Mouse (Mus musculus): ENCODE results near the gene Rab15. TPM values are rescaled to one million over a fixed set of nuclear protein-coding genes. Genes with fewer than 3 reads are reported as not detected.
A peak's percentile ranks its signal among the peaks of the same experiment; 100 is the strongest.

Rab15 gene
- polyA plus RNA-seq, 1 experiment from 2014 or later = 8.7 TPM

DNA sequence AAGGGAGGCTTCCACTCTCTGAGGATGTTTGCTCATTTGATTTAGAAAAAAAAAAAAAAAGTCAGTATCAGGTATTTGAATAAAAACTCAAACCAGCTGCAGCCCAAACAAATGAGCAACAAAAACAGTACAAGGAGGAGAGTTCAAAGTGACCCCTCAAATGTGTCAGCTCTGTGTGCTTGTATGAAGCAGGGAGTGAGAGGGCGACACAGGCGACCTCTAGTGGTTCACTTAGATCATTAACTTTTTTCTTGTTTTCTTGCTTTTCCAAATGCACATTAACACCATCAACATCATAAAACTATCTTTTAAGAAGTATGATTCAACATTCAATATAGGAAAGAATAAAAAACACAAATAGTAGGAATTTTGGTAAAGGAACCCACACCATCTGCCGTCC, 10.0 kb upstream of the Rab15 start:
- WGBS = 4% methylated on average over 3 of the region's 3 CpGs
- H3K9me3 ChIP-seq (ENCODE audit: control insufficient read depth, low read length) = no peaks in the 10 kb centered on the region
- DNase-seq (ENCODE audit: low spot score) (peak; percentile 58), ATAC-seq (ENCODE audit: insufficient number of reproducible peaks, low FRiP score, low TSS enrichment, low read depth) (no peak)
- no peak overlapping the region for H3K4me2 ChIP-seq (ENCODE audit: low read depth, severe bottlenecking)
- no peak overlapping the region for H3K27ac ChIP-seq (replicated peaks; ENCODE audit: low read depth, low read length)
- no peak overlapping the region for H3K9ac ChIP-seq (ENCODE audit: low read length)
- no peaks in the 10 kb centered on the region for H3K4me1 ChIP-seq (ENCODE audit: control insufficient read depth, insufficient read depth, low read length)
- no peaks in the 10 kb centered on the region for H3K36me3 ChIP-seq (ENCODE audit: control insufficient read depth, insufficient read depth, low read length)
- H3K27me3 ChIP-seq (ENCODE audit: control insufficient read depth, insufficient read depth, low read length) = no peaks in the 10 kb centered on the region
- no peak overlapping the region for H3K4me3 ChIP-seq (ENCODE audit: low read depth, low read length)

DNA sequence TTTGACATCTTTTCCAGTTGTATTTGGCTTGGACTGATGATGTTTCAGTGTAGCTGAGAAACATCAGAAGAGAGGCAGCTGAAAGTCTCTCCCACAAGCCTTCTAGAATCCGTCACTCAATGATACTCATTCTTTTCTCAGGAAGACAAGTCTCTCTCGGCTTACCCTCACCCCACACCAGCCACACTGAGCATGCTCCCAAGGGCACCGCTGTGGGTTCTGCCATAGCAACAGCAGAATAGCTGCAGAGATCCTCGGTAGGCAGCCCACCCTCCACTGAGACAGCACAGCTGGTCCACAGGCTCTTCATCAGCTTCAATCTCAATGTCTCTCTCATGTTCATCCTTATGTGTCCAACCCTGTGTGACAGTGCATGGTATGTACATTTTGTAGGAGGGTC, 2.6 kb upstream of the Rab15 start:
- Histone ChIP-seq H3K4me1 (ENCODE audit: control insufficient read depth, insufficient read depth, low read length) (0 out of 2 replicates have a peak, but pooled peaks cover 3% of the 10 kb centered on the region), H3K4me3 (ENCODE audit: low read depth, low read length) (no peak overlapping the region), H3K27ac (replicated peaks; ENCODE audit: low read depth, low read length) (no peak overlapping the region), H3K4me2 (ENCODE audit: low read depth, severe bottlenecking) (no peak overlapping the region), H3K36me3 (ENCODE audit: control insufficient read depth, insufficient read depth, low read length) (no peaks in the 10 kb centered on the region), H3K9ac (ENCODE audit: low read length) (no peak overlapping the region), H3K27me3 (ENCODE audit: control insufficient read depth, insufficient read depth, low read length) (peaks cover 20% of the 10 kb centered on the region), H3K9me3 (ENCODE audit: control insufficient read depth, low read length) (no peaks in the 10 kb centered on the region)
- 78% methylated on average over 4 of the region's 4 CpGs for WGBS
- no peak for ATAC-seq (ENCODE audit: insufficient number of reproducible peaks, low FRiP score, low TSS enrichment, low read depth)
- no peak for DNase-seq (ENCODE audit: low spot score)

DNA sequence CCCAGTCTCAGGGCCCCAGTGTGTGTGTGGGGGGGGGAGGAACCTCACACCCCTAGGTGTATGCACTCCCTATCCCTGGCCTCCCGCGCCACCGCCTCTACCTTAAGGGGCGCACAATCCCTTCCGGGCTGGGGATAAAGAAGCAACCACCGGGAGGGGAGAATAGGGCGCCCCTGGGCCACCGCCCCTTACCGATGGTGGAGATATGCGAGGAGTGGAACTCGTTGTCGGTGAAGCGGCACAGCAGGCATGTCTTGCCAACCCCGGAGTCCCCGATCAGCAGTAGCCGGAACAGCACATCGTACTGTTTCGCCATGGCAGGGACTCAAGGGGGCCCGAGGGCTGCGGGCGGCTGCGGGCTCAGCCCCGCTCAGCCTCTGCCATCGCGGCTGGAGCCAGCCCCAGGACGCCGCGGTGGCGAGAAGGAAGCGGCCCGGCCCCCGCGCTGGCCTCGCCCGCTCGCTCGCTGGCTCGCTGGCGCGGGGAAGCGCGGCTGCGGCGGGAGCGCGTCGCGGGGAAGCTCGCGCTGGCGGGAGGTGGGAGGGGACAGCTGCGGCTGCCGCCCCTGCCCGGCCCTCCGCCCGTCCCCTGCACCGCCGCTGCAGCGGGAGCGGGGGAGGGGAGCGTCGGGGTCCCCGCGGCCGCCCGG, 582 bp downstream of the Rab15 start:
- 0 out of 2 replicates have a peak, but pooled peaks cover 3% of the 10 kb centered on the region for H3K4me1 ChIP-seq (ENCODE audit: control insufficient read depth, insufficient read depth, low read length)
- no peaks in the 10 kb centered on the region for H3K9me3 ChIP-seq (ENCODE audit: control insufficient read depth, low read length)
- peaks cover 20% of the 10 kb centered on the region for H3K27me3 ChIP-seq (ENCODE audit: control insufficient read depth, insufficient read depth, low read length)
- no peak overlapping the region for H3K27ac ChIP-seq (replicated peaks; ENCODE audit: low read depth, low read length)
- ATAC-seq (ENCODE audit: insufficient number of reproducible peaks, low FRiP score, low TSS enrichment, low read depth) = peak; percentile 60
- H3K4me3 ChIP-seq (ENCODE audit: low read depth, low read length) = peak overlapping the region; percentile 46
- peak overlapping the region; percentile 97 for H3K4me2 ChIP-seq (ENCODE audit: low read depth, severe bottlenecking)
- 1% methylated on average over 28 of the region's 66 CpGs for WGBS
- DNase-seq (ENCODE audit: low spot score) = peak; percentile 65
- no peaks in the 10 kb centered on the region for H3K36me3 ChIP-seq (ENCODE audit: control insufficient read depth, insufficient read depth, low read length)
- peak overlapping the region; percentile 55 for H3K9ac ChIP-seq (ENCODE audit: low read length)

DNA sequence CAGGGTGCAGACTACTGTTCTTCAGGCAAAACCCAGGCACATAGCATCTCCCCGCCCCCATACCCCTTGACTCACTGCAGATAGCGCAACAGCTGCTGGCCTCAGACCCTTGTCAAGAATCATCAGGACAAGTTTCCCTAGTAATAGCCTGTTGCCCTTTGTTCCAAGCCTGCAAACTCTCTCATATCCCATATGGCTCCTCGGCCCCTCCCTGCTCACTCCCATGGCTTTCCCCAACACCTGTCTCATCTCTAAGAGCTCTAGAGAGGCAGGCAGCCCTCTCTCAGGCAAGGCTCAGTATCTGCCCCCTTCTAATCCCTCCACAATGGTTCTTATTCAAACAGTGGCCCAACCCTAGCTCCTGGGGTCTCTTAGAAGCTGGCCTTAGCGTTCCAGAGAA, 2.1 kb downstream of the Rab15 start:
- Histone ChIP-seq H3K27ac (replicated peaks; ENCODE audit: low read depth, low read length) (no peak overlapping the region; the same call in 1 of the 2 replicates), H3K36me3 (ENCODE audit: control insufficient read depth, insufficient read depth, low read length) (no peaks in the 10 kb centered on the region), H3K27me3 (ENCODE audit: control insufficient read depth, insufficient read depth, low read length) (peaks cover 20% of the 10 kb centered on the region), H3K4me2 (ENCODE audit: low read depth, severe bottlenecking) (no peak overlapping the region), H3K4me1 (ENCODE audit: control insufficient read depth, insufficient read depth, low read length) (0 out of 2 replicates have a peak, but pooled peaks cover 3% of the 10 kb centered on the region), H3K9ac (ENCODE audit: low read length) (no peak overlapping the region), H3K4me3 (ENCODE audit: low read depth, low read length) (no peak overlapping the region), H3K9me3 (ENCODE audit: control insufficient read depth, low read length) (no peaks in the 10 kb centered on the region)
- ATAC-seq (ENCODE audit: insufficient number of reproducible peaks, low FRiP score, low TSS enrichment, low read depth) (no peak), DNase-seq (ENCODE audit: low spot score) (no peak)
- WGBS = 52% methylated on average over 4 of the region's 4 CpGs

DNA sequence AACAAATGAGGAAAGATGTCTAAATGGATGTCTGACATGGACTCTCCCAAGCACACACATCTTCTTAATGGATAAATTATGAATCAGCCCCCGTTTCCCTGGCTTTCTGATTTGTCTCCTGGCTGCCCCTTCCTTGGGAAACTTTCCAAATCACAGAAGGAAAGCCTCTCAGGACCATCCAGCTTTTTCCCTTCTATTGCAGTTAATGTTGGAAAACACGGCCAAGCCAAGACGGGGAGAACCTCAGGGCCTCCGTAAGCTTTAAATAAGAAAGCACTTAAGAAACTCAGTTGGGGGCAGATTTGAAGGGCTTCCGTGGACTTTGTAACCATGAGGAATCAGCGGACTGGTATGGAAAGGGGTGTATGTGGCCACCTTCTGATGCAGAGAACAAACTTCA, 2.9 kb downstream of the Rab15 start:
- Histone ChIP-seq H3K27ac (replicated peaks; ENCODE audit: low read depth, low read length) (no peak overlapping the region), H3K9ac (ENCODE audit: low read length) (no peak overlapping the region), H3K4me1 (ENCODE audit: control insufficient read depth, insufficient read depth, low read length) (0 out of 2 replicates have a peak, but pooled peaks cover 3% of the 10 kb centered on the region), H3K9me3 (ENCODE audit: control insufficient read depth, low read length) (no peaks in the 10 kb centered on the region), H3K36me3 (ENCODE audit: control insufficient read depth, insufficient read depth, low read length) (no peaks in the 10 kb centered on the region), H3K4me3 (ENCODE audit: low read depth, low read length) (no peak overlapping the region), H3K27me3 (ENCODE audit: control insufficient read depth, insufficient read depth, low read length) (peaks cover 20% of the 10 kb centered on the region), H3K4me2 (ENCODE audit: low read depth, severe bottlenecking) (no peak overlapping the region)
- no peak for DNase-seq (ENCODE audit: low spot score)
- ATAC-seq (ENCODE audit: insufficient number of reproducible peaks, low FRiP score, low TSS enrichment, low read depth) = no peak
- WGBS = 80% methylated on average over 6 of the region's 6 CpGs

DNA sequence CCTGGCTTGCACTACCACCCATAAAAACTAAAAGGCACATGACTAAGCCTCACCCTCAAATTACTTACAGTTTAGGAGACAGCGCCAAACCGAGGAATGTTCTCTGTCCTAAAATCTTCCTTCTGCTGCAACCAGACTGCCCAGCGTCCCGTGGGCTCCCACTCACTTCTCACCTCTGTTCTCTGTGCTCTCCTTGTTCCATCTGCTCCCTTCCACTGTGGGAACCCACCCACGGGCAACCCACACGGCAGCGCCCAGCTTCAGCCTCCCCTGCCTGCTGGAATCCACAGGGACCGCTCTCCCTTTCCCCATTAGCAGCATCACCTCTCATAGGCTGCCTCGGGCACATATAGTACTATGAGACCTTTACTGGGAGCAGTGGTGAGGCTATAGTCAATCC, 3.8 kb downstream of the Rab15 start:
- no peak overlapping the region for H3K9ac ChIP-seq (ENCODE audit: low read length)
- no peak overlapping the region for H3K4me3 ChIP-seq (ENCODE audit: low read depth, low read length)
- no peaks in the 10 kb centered on the region for H3K9me3 ChIP-seq (ENCODE audit: control insufficient read depth, low read length)
- no peaks in the 10 kb centered on the region for H3K36me3 ChIP-seq (ENCODE audit: control insufficient read depth, insufficient read depth, low read length)
- no peak overlapping the region for H3K27ac ChIP-seq (replicated peaks; ENCODE audit: low read depth, low read length)
- DNase-seq (ENCODE audit: low spot score) (no peak), ATAC-seq (ENCODE audit: insufficient number of reproducible peaks, low FRiP score, low TSS enrichment, low read depth) (no peak)
- H3K4me2 ChIP-seq (ENCODE audit: low read depth, severe bottlenecking) = no peak overlapping the region
- peaks cover 15% of the 10 kb centered on the region for H3K27me3 ChIP-seq (ENCODE audit: control insufficient read depth, insufficient read depth, low read length)
- 87% methylated on average over 9 of the region's 9 CpGs for WGBS
- H3K4me1 ChIP-seq (ENCODE audit: control insufficient read depth, insufficient read depth, low read length) = 0 out of 2 replicates have a peak, but pooled peaks cover 3% of the 10 kb centered on the region

DNA sequence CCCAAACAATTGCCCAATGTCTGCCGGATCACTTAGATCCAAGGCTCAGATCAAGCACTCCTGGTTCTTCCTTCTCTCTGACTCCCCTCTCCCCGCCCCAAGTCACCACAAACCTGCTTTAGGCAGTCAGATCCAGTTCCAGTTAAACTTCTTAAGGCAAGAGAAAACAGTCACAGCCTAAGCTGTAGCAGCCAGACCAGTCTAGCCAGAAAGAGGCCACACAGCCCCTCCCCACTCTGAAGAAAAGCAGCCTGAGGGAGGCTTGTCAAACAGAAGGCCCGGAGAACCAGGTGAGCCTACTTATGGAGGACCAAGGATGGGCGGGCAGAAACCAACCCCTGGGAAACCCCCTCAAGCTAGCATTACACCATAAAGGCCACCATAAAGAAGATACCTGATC, 4.6 kb downstream of the Rab15 start:
- peak; percentile 28 for DNase-seq (ENCODE audit: low spot score)
- Histone ChIP-seq H3K4me1 (ENCODE audit: control insufficient read depth, insufficient read depth, low read length) (0 out of 2 replicates have a peak, but pooled peaks cover 3% of the 10 kb centered on the region), H3K27me3 (ENCODE audit: control insufficient read depth, insufficient read depth, low read length) (peaks cover 15% of the 10 kb centered on the region), H3K9ac (ENCODE audit: low read length) (no peak overlapping the region), H3K4me3 (ENCODE audit: low read depth, low read length) (no peak overlapping the region), H3K27ac (replicated peaks; ENCODE audit: low read depth, low read length) (no peak overlapping the region), H3K36me3 (ENCODE audit: control insufficient read depth, insufficient read depth, low read length) (no peaks in the 10 kb centered on the region), H3K9me3 (ENCODE audit: control insufficient read depth, low read length) (no peaks in the 10 kb centered on the region), H3K4me2 (ENCODE audit: low read depth, severe bottlenecking) (no peak overlapping the region)
- 58% methylated on average over 4 of the region's 4 CpGs for WGBS
- no peak for ATAC-seq (ENCODE audit: insufficient number of reproducible peaks, low FRiP score, low TSS enrichment, low read depth)

DNA sequence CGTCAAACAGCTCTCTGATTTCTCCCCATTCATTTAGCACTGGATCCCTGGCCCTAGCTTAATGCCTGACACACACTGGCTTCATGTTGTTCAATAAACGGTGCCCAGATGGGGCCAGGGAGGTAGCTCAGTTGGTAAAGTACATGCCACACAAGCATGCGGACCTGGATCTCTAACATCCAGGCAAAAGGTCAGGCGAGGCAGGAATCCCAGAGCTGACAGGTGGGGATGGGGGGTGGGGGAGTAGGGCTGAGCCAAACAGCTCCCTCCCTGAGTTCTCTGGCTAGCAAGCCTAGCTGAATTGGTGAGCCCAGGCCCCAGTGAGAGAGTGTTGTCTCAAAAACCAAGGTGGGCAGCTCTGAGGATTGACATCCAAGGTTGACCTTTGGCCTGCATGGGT, 5.5 kb downstream of the Rab15 start:
- no peak for DNase-seq (ENCODE audit: low spot score)
- Histone ChIP-seq H3K4me3 (ENCODE audit: low read depth, low read length) (no peak overlapping the region), H3K4me2 (ENCODE audit: low read depth, severe bottlenecking) (no peak overlapping the region), H3K9ac (ENCODE audit: low read length) (no peak overlapping the region), H3K27ac (replicated peaks; ENCODE audit: low read depth, low read length) (no peak overlapping the region), H3K4me1 (ENCODE audit: control insufficient read depth, insufficient read depth, low read length) (0 out of 2 replicates have a peak, but pooled peaks cover 3% of the 10 kb centered on the region), H3K36me3 (ENCODE audit: control insufficient read depth, insufficient read depth, low read length) (no peaks in the 10 kb centered on the region), H3K9me3 (ENCODE audit: control insufficient read depth, low read length) (no peaks in the 10 kb centered on the region), H3K27me3 (ENCODE audit: control insufficient read depth, insufficient read depth, low read length) (peaks cover 11% of the 10 kb centered on the region)
- WGBS = 50% methylated on average over 4 of the region's 4 CpGs
- no peak for ATAC-seq (ENCODE audit: insufficient number of reproducible peaks, low FRiP score, low TSS enrichment, low read depth)

DNA sequence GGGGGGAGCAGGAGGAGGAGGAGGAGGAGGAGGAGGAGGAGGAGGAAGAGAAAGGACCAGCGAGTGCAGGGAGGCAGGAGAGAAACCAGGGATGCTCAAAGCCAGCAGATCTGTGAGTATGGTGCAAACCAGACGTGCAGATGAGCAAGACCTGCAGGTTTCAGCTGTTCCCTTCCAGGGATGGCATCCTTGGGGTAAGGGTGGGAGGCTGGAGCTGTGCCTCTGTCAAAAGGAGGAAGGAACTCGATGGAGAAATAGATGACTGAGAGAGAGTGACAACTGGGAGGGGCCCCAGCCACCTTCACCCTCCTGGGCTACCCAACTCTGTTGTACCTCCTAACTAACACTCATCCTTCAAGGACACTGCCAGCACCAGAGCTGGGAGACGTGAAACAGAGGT, 6.0 kb downstream of the Rab15 start:
- H3K27me3 ChIP-seq (ENCODE audit: control insufficient read depth, insufficient read depth, low read length) = peaks cover 9% of the 10 kb centered on the region
- DNase-seq (ENCODE audit: low spot score) (no peak), ATAC-seq (ENCODE audit: insufficient number of reproducible peaks, low FRiP score, low TSS enrichment, low read depth) (no peak)
- H3K36me3 ChIP-seq (ENCODE audit: control insufficient read depth, insufficient read depth, low read length) = no peaks in the 10 kb centered on the region
- WGBS = 36% methylated on average over 4 of the region's 4 CpGs
- 0 out of 2 replicates have a peak, but pooled peaks cover 3% of the 10 kb centered on the region for H3K4me1 ChIP-seq (ENCODE audit: control insufficient read depth, insufficient read depth, low read length)
- no peak overlapping the region for H3K4me3 ChIP-seq (ENCODE audit: low read depth, low read length)
- H3K9me3 ChIP-seq (ENCODE audit: control insufficient read depth, low read length) = no peaks in the 10 kb centered on the region
- H3K27ac ChIP-seq (replicated peaks; ENCODE audit: low read depth, low read length) = no peak overlapping the region
- no peak overlapping the region for H3K4me2 ChIP-seq (ENCODE audit: low read depth, severe bottlenecking)
- no peak overlapping the region for H3K9ac ChIP-seq (ENCODE audit: low read length)
